Mouse (Mus musculus) left cerebral cortex, postnatal 10 days (tissue): Measurements from ENCODE around the gene Dnajc6. TPM values are rescaled to one million over a fixed set of nuclear protein-coding genes. Genes with fewer than 3 reads are reported as not detected.

Experiments used
- DNase-seq, 2 experiments: peaks; one replicate each; pipeline ENCODE4 v3.0.0; 2021 to 2022; ENCODE audit warnings: low spot score in 2 of 2, mixed read lengths in 1 of 2; ENCODE audit errors: extremely low spot score in 1 of 2
- intact Hi-C: fragments of 180-260 bp; cut with DNase I; formaldehyde crosslinking; loops from one replicate; pipeline ENCODE4 v1.15.1; 2025
- total RNA-seq, 2 experiments: library from RNA; stranded (reverse); gene quantifications; 2 replicates each; pipeline ENCODE4 v1.2.3; 2021

Dnajc6 gene
- total RNA-seq, 2 experiments from 2014 or later = 278 to 284 TPM

DNA sequence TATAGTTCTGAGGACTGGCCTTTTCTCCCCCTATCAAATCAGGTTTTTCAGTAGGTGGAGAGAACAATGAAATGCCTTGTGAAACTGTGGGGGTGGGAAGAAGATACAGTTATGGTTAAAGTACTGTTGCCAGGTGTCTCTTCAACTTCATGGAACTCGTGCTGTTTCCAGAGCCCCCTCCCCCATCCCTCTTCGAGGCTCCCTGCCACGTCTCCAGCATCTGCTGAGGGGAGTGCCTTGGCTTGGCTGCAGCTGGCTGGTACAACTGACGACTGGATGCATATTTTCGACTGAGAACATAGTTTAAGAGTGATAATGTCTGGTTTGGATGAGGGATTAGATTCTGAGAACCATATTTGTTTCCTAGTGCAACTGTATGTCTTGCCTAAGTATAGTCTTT is 55.9 kb downstream of the Dnajc6 start:
- intact Hi-C loops = no loop called here
- peak in 1 of 2 experiments; percentile 57 for DNase-seq

DNA sequence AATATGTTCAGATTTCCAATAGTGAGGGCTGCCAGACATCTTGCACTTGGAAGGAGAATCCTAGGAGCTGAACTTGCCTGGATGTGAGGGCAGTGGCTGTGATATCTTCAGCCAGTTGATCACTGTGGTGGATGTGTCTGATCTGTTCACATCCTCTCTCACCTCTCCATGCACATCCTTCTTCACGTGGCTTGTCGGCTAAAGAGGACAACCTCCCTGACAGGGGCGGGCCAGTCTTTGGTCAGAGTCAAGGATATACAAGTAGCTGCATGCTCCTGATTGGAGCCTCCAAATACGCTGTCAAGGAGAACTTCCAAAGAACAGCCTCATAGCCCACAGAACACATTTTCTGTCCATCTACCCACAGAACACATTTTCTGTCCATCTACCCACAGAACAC is 58.6 kb downstream of the Dnajc6 start:
- intact Hi-C loops = no loop called here
- DNase-seq = no peak

DNA sequence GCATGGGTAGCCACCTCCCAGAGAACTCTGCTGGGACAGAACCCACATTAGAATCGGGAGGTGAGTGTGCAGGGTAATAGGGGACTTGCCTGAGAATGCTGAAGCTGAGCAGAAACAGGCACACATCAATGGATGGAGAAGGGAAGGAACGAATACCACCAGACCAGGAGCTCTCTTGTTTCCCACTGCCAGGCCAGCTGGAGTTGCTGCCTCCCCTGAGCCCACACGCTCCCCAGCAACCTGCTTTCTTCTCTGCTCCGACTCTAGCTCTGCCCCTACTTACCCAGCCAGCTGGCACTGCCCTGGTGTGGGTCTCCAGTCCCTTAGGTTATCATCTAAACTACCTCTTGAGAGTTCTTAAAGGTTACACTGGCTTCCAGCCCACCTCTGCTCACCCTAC is 63.7 kb downstream of the Dnajc6 start:
- DNase-seq = no peak
- intact Hi-C loops = no loop called here

DNA sequence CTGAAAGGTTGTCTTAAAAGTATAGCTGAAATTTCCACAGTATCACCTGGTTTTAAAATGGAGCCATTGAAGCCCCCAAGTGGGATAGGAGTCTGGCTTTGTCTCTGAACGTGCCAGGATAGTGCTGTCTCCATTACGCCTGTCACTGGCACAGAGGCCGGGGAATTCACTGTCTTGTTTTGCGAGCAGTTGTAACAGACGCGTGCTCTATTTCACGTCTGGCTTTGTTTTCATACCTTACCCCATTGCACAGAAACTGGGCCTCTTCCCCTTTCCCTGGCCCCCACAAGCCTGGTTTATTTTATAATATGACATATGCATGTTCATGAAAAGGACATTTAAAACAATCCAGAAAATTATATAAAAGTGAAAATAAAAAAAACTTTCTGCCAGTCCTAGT is 66.4 kb downstream of the Dnajc6 start:
- intact Hi-C loops = no loop called here
- no peak for DNase-seq

DNA sequence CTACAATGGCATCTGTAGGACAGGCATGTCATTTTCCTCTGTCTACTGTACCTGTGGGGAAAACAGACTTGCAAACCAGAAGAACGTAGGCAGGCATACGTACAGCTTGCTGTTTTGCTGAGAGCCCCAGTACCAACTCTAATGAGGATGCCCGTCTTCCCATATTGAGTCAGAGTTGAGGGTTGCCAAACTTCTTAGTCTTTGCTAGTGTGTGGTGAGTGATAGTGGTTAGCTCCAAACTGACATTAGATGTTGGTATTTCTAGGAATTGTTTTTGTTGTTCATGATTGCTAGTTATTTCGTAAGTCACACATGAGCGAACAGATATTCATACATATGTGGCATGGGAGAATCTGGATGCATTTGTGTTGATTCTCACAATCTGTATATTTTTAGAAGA is 67.2 kb downstream of the Dnajc6 start:
- no peak for DNase-seq
- intact Hi-C loops = no loop called here

DNA sequence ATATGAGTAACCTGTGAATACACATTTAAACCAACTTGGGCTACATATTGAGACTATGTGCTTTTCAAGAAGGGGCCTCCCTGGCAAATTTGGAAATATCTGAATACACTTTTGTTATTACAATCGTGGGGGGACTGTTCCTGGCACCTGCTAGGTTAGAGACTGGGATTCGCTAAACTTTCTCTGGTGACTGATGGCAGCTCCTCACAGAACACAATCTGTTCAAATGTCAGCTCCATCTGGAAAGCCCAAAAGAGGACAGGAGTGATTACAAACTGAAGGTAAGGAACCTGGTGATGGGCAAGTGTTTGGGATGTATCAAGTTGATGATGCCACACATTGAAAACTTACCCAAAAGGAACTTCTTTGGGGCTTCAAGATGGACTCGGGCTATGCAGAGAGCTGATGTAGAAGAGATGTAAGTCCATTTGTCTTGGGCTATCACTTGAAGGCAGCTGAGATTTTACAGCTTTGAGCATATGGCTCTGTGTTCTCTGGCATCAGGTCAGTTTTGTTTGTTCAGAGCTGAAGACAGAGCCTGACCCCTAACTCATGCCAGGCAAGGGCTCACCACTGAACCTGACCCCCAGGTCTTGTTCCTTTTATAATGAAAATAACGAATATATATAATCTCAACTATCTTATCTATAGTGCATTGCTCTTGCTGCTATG is 68.4 kb downstream of the Dnajc6 start:
- no peak for DNase-seq
- intact Hi-C loops = no loop called here

DNA sequence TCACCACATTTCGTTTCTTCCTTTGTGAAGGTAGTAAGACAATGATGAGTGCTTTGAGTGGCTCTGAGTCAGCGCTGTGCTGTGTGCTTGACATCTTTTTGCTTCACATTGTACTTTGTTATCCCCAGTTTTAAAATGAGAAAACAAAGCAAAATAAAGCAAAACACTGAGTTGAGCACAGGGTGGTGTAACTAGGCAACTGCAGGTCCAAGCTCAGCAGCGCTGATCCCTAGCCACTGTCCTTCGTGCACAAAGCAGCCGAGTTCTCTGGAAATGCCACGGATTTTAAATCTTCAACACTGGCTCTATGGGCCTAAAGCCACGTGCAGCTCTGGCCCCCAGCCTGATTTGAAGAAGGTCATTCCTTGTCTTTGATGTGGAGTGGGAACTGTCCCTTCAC is 72.6 kb downstream of the Dnajc6 start:
- intact Hi-C loops = no loop called here
- no peak for DNase-seq

DNA sequence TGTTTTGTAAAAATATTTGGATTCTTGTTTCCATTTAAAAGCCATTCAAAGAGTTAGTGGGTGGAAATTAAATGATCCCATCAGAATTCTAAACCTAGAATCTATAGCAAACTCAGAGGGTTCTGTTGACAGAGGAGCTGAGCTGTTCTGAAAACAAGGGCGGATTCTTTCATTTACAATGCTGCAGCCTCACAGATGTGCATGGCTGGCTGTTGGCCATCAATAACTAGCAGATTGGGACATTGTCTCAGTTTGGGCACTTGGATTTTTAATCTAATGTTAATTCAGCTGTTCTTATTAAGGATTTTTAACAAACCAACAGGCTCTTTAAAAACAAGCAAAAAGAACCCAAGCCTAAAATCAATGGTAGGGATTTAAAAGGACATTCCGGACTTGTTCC is 75.7 kb downstream of the Dnajc6 start:
- no peak for DNase-seq
- intact Hi-C loops = no loop called here

DNA sequence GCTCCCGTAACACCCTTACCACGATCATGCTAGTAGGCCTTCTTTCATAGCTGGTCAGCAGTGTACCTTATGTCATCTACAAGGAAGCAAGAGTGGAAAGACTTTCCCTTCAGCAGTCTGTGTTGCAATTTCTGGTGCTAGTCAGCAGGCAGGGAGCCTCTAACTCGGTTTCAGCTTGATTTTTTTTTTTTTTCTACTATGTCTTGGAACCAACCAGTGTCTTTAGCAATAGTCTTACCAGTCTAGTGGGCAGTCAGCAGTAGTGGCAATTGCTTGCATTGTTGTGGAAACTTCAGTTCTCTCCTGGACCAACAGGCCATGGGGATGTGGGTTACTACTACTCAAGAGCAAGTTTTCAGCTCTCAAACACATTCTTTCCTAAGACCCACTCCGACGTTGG is 78.9 kb downstream of the Dnajc6 start:
- intact Hi-C loops = no loop called here
- DNase-seq = no peak

DNA sequence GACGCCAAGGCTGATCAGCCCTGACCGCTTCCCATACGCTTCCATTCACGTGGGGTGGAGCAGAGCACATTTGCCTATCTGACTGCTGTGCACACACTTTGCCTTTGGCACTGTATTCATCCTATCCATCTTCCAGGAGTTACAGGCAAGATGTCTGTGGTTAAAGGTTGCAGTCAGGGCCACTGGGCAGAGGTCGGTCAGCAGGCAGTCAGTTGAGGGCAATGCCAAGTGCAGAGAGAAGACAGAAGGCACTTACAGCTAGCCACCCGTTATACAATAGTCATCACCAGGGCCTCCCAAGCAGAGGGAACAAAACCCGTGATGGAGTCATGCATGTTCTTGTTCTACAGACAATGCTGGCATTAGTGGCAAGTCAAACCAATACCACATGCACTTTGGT is 82.3 kb downstream of the Dnajc6 start:
- no peak for DNase-seq
- intact Hi-C loops = no loop called here

DNA sequence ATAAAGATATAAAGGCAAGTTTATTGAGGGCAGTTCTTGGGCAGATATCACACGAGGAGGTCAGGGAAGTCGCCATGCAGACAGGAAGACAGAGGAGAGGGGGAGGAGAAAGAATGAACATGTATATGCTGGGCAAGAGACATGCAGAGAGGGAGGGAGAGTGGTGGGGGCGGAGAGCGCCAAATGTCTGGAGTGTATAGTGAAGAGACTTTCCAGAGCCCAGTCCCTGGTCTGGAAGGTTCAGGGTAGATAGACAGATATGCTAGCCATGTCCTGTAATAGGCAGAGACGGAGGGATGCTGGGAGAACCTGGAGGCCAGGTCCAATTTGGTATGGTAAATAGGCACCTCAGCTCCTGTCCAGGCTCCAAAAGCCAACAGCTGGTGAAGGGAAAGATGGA is 83.1 kb downstream of the Dnajc6 start:
- DNase-seq = no peak
- intact Hi-C loops = no loop called here

DNA sequence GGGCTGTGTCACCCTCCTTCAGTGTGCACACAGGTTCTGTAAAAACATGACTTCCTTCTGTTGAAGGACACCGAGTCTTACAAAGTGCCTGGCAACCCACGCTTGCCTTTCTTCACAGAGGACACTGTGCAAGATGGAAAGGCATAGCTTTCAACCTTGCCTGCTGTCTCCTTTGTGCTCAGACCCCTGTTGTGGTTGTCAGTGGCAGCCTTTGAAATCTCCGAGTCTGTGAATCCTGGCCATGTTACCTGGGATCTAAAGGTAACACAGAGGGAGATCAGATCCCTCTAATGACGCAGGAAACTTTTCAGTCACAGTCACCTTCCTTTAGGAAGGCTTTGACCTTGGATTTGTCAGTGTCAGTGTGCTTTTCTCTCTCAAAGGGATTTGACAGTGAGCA is 84.7 kb downstream of the Dnajc6 start:
- DNase-seq = no peak
- intact Hi-C loops = no loop called here

DNA sequence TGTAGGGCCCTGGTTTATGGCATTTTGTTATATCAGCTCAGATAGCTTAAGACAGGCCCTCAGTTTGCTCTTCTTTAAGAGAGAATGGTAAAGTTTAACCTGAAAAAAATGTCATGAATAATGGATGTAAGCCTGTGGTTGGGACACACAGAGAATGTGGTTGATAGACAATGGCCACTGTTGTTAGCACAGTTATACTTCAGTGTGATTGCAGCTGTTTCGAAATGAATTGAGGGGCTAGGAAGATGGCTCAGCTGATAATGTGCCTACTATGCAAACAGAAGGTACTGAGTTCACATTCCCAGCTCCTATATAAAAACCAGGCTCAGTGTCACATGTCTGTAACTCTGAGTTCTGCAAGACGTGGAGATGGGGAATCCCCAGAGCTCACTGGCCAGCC is 86.4 kb downstream of the Dnajc6 start:
- intact Hi-C loops = no loop called here
- no peak for DNase-seq

DNA sequence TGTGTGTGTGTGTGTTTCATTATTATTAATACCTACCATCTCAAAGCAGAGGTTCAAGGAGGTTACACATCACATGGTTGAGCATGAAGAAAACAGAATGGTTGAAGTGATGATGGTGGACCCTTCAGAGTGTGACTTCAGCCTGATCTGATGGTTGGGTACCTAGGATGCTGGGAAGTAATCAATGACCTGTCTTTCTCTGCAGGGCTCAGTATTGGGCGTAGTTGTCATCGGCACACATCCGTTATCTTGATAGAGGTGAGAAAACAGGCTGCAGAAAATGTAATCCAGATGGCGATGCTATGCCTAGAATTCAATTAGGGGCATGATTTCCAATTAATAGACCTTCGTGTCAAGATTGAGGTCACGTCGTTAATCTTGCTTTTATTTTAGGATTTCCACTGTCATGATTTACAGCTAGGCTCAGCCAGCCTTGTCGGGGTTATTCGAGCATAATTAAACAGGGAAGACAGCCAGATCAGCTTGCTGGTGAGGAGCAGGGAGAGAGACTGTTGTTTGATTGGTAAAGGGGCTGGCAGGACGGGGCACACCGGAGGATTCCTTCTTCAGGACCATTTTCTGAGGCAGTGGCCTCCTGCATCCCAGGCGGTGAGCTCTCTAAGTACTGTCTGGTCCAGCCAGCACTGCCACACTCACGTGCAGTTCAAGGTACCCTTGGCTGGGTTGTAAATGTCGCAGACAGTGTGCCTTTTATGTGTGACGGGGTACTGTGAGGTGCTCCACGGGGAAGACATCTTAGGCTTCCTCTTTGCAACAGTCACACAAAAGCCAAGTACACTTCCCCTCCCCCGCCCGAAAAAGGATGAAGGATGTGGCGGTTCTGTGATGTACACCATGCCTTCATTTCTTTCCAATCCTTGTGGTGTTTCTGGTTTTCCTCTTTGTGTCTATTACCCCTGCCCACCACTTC is 88.3 kb downstream of the Dnajc6 start:
- no peak for DNase-seq
- intact Hi-C loops = no loop called here

DNA sequence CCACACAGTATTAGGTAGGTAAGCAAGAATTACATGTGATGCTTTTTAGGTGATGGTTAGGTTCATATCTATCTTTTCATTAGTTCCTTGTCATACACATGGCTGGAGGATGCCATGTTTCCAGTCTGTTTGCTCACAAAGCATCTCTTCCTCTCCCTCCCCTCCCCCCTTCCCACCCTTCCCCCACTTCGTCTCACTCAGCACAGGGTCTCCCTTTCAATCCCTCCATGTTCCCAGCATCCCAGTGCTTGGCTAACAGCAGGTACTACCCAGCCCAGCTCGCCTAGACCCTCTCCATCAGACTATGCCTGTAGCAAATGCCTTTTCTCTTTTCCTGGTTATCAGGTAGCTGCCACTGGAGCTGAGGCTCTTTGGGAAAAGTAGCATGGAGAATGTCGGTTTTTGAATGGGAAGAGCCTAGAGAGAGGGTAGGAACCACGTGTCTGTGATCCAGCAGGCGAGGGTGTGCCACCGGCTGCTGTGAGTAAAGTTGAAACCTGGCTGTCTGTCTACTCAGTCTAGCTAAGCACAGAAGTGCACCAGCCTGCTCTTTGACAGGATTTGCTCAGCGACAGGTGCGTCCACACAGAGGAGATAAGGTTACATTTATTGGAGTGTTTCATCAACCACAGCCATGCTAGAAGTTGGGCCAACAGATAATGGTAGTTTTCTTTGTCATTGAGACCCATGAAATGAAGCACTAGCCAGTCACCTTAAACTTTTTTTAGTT is 89.2 kb downstream of the Dnajc6 start:
- intact Hi-C loops = no loop called here

DNA sequence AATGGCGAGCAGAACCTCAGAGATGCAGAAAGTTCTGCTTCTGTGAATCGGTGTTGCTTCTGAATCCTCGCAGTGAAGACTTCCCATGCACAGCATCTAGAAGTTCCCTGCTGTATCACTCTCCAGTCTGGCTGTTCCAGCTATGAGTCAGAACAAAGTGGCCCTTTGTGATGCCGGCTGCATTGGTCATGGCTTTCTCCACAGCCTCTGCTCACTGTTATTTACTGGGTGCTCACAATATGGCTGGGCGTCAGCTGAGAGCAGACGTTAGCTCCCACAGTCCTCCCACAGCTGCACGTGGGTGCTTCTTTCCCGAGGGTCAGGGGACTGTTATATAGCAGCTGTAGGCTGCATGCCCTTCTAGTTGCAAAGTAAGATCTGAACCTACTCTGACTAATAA is 92.5 kb downstream of the Dnajc6 start:
- intact Hi-C loops = no loop called here
- peak in 1 of 2 experiments; percentile 16 for DNase-seq

More for the DNA sequence above, 89.2 kb downstream of the Dnajc6 start:
- DNase-seq = no peak

DNA sequence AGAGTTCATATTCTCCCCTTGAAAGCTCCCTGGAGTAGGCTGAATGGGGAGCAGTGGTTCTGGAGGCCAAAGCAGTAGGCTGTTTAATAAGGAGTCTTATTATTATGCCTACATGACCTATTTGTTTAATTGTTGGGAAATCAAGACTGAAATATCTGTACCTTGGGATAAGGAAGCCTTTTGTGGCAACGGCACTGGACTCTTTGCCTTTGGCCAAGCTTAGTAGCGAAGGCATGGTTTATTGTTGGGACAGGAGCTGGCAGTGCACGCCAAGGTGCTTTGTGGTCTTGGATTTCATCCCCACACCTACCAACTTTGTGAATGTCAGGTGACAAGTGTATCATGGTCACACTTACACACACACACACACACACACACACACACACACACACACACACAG is 93.3 kb downstream of the Dnajc6 start:
- intact Hi-C loops = no loop called here
- no peak for DNase-seq

DNA sequence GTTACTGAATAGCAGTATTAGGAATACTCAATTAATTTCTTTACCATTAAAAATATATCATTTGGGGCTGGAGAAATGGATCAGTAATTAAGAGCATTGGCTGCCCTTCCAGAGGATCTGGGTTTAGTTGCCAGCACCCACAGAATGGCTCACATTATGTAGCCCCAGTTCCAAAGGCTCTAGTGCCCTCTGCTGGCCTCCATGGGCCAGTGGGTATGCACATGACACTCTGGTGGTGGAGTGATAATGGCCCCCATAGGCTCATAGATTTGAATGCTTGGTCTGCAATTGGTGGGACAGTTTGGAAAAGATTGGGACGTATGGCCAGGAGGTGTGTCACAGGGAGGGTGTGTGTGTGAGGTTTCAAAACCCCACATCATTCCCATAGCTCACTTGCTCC is 95.0 kb downstream of the Dnajc6 start:
- intact Hi-C loops = no loop called here
- DNase-seq = no peak

DNA sequence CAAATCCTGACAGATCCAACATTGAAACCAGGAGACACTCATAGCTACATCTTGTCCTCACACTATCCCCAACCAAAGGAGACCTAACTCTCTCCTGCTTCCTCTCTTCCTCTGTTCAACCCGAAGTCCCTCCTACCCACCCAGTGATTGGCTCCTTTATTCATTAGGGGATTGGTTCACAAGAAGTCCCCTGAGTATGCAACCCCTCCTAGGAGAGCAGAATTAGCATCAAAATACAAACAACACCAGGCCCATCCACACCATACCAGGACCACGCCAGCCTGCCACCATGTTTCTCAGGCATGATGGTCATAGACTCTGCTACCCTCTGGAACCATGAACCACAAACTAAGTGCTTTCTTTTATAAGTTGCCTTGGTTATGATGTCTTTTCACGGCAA is 96.0 kb downstream of the Dnajc6 start:
- intact Hi-C loops = no loop called here

DNA sequence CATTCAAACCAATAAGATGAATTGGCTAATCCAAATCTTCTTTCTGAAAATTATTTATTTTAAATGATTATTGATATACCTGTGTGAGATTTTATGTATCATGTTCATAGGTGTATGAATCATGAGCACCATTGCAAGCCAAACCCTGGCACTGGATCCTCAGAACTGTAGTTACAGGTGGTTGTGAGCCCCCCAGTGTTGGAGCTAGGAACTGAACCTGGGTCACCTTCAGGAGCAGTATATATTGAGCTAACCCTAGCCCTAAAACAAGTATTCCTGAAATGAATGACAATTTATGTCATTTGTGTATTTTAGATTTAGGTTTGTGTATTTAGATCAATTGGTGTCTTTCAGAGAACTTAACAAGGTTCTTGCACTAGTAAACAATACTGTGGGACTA is 105.3 kb downstream of the Dnajc6 start:
- intact Hi-C loops = no loop called here

More for the DNA sequence above, 96.0 kb downstream of the Dnajc6 start:
- no peak for DNase-seq

More for the DNA sequence above, 105.3 kb downstream of the Dnajc6 start:
- no peak for DNase-seq
